Mouse (Mus musculus): ENCODE results near the gene Krtap5-3. TPM values are rescaled to one million over a fixed set of nuclear protein-coding genes. Genes with fewer than 3 reads are reported as not detected.
"Not testable (repeated sequence)": the region's sequence is repeated elsewhere in the genome, so short reads cannot be mapped to it uniquely, and the experiment has no call there.

Krtap5-3 gene
- not detected in 2 replicates for polyA plus RNA-seq (2015; fragmentation: Nextera tagmentation; extraction: Ambion mirVana)

DNA sequence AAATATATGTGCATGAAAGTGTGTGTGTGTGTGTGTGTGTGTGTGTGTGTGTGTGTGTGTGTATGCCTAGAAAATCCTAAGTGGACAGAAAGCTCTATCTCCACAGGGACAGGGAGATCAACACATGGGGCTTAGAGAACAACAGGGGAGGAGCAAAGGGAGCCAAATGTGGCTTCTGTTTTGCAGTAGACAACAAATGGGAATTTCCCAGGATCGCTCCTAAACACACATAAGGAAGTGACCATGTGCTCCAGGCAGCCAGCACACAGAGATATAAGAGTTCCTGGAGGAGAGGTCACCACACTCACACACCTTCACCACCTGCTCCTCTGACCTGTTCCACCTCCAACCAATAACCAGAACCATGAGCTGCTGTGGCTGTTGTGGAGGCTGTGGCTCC, at the start of gene Krtap5-3:
TSS of gene Krtap5-3 (plus strand) at position 301 of the 400 bp plus-strand sequence.
- WGBS, result 69% methylated on average over 1 of the region's 1 CpGs
- H3K9ac ChIP-seq, result no peak within 1 kb of the TSS
- H3K9me3 ChIP-seq, result no peaks in the 10 kb centered on the region
- H3K27me3 ChIP-seq, result 0 out of 2 replicates have a peak, but pooled peaks cover 2% of the 10 kb centered on the region
- ATAC-seq (ENCODE audit: low FRiP score), result no peak
- H3K4me1 ChIP-seq (replicated peaks), result no peaks in the 10 kb centered on the region
- no peaks in the 10 kb centered on the region for H3K36me3 ChIP-seq
- H3K4me3 ChIP-seq, result no peak within 1 kb of the TSS
- H3K27ac ChIP-seq, result no peak within 1 kb of the TSS
- H3K4me2 ChIP-seq, result no peak within 1 kb of the TSS

DNA sequence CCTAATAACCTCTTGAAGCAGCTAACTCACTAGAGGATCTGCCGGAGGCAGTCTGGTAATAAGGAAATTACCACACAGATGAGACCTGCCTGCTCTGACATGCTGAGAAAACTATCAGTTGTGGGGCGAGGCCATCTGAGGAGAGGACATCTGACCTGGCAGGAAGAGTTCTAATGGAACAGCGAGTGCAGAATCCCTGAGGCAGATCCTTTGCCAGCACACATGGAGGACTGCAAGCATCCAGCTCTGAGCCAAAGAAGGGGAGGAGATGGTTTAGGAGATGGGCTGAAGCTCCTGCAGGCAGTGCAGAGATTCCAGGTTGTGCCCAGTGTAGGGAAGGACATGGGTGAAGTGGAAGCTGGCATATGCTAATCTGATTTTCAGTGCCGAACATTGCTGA, 49.0 kb upstream of the Krtap5-3 start:
- Histone ChIP-seq H3K36me3 (no peaks in the 10 kb centered on the region), H3K4me3 (no peak overlapping the region), H3K27me3 (no peaks in the 10 kb centered on the region), H3K9ac (no peak overlapping the region), H3K4me1 (replicated peaks) (no peaks in the 10 kb centered on the region), H3K9me3 (no peaks in the 10 kb centered on the region), H3K27ac (no peak overlapping the region), H3K4me2 (no peak overlapping the region)
- 82% methylated on average over 4 of the region's 4 CpGs for WGBS
- no peak for ATAC-seq (ENCODE audit: low FRiP score)

DNA sequence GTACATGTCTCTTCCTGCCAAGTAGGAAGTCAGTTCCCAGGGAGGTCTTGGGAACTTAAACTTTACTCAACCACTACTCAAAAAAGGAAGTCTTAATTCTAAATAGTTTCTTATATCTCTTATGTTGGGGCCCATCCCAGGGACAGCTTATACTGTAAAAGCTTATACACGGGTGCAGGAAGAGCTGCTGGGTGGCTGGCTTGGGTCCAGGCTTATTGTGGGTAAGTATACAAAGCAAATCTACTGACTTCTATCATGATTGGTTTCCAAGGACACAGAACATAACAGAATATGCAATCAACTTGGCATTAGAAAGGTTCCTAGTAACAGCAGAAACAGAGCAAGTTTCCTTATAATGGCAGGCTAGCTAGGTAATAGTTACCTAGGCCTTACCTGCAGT, 45.9 kb upstream of the Krtap5-3 start:
- Histone ChIP-seq H3K9me3 (no peaks in the 10 kb centered on the region), H3K27me3 (no peaks in the 10 kb centered on the region), H3K4me1 (replicated peaks) (no peaks in the 10 kb centered on the region), H3K4me2 (no peak overlapping the region), H3K27ac (no peak overlapping the region), H3K9ac (no peak overlapping the region), H3K36me3 (no peaks in the 10 kb centered on the region), H3K4me3 (no peak overlapping the region)
- WGBS, result 59% methylated on average over 1 of the region's 1 CpGs
- ATAC-seq (ENCODE audit: low FRiP score), result no peak

DNA sequence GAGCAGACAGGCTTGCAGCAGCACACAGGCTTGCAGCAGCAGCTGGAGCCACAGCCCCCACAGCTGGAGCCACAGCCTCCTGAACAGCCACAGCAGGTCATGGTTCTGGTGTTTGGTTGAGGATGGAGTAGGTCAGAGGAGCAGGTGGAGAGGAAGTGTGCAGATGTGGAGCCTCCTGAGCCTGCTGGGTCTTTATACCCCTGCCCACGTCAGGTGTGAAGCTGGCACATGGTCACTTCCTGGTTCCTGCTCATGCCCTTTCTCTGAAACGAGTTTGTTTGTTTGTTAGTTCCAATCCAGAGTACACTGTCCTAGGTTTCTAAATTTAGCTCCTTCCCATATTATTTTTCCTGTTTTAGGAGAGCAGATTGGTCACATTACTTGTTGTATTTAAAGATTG, 44.2 kb upstream of the Krtap5-3 start, which contains the start of gene Gm29735:
TSS of gene Gm29735 (minus strand) at position 101 of the 400 bp plus-strand sequence.
- H3K9me3 ChIP-seq; H3K4me1 ChIP-seq (replicated peaks); H3K36me3 ChIP-seq; H3K4me2 ChIP-seq; H3K4me3 ChIP-seq; ATAC-seq (ENCODE audit: low FRiP score); H3K27me3 ChIP-seq; H3K27ac ChIP-seq; H3K9ac ChIP-seq: not testable (repeated sequence)
- 68% methylated on average over 2 of the region's 2 CpGs for WGBS

DNA sequence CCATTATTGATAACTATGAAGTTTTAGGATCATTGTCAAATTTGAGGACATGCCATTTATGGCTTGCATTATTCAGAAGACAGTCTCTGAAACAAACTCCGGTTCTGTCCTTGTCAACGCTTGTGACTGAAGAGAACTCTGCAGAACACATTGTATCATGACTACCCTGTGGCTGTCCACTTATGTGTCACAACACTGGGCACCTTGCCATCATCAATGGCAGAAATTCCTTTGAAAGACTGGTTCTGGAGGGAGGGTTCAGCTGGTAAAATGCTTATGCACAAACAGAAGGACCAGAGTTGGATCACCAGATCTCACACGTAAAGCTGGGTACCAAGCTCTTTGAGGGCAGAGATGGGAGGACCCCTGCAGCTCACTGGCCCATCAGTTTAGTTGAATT, 41.8 kb upstream of the Krtap5-3 start:
- Histone ChIP-seq H3K4me2 (no peak overlapping the region), H3K9me3 (no peaks in the 10 kb centered on the region), H3K36me3 (no peaks in the 10 kb centered on the region), H3K9ac (no peak overlapping the region), H3K4me3 (no peak overlapping the region), H3K27me3 (no peaks in the 10 kb centered on the region), H3K4me1 (replicated peaks) (no peaks in the 10 kb centered on the region), H3K27ac (no peak overlapping the region)
- WGBS, result 91% methylated on average over 3 of the region's 3 CpGs
- no peak for ATAC-seq (ENCODE audit: low FRiP score)

DNA sequence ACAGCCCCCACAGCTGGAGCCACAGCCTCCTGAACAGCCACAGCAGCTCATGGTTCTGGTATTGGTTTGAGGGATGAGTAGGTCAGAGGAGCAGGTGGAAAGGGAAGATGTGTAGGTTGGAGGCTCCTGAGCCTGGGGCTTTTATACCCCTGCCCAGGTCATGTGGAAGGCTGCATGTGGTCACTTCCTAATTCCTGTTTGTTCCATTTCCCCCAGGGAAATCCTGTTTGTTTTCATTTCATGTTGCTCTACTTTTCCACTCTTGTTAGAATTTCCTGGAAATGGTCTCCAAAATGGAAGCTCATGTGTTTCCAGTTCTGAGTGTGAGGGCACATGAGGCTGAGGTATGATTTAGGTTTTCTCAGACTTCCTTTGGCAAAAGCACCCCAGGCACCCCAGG, 35.5 kb upstream of the Krtap5-3 start, which contains the start of gene Gm4553:
TSS of gene Gm4553 (minus strand) at position 101 of the 400 bp plus-strand sequence.
- not testable (repeated sequence) for H3K4me2 ChIP-seq; H3K9ac ChIP-seq; H3K4me1 ChIP-seq (replicated peaks); H3K36me3 ChIP-seq; H3K9me3 ChIP-seq; ATAC-seq (ENCODE audit: low FRiP score); H3K27ac ChIP-seq; H3K4me3 ChIP-seq; H3K27me3 ChIP-seq

DNA sequence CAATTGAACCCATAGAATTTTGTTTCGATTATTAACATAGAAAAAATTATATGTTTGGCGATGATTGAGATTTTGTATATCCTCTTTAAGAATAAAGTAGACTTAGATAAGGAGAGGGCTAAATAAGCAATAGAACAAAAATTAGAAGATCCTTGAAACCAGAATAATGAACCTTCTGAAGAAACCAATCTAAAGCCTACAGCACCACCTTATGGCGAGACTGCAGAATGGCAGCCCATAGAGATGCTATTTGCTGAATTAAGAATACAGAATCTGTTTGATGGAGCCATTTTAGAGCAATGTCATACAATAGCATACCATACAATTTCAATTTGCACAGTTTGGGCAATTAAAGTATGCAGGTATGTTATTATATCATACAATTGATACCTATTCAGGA, 31.3 kb upstream of the Krtap5-3 start:
- no peaks in the 10 kb centered on the region for H3K4me1 ChIP-seq (replicated peaks)
- H3K36me3 ChIP-seq, result no peaks in the 10 kb centered on the region
- no peak overlapping the region for H3K4me3 ChIP-seq
- ATAC-seq (ENCODE audit: low FRiP score), result no peak
- H3K9me3 ChIP-seq, result no peaks in the 10 kb centered on the region
- no peak overlapping the region for H3K4me2 ChIP-seq
- H3K27me3 ChIP-seq, result no peaks in the 10 kb centered on the region
- H3K27ac ChIP-seq, result no peak overlapping the region
- 43% methylated on average over 3 of the region's 3 CpGs for WGBS
- H3K9ac ChIP-seq, result no peak overlapping the region

DNA sequence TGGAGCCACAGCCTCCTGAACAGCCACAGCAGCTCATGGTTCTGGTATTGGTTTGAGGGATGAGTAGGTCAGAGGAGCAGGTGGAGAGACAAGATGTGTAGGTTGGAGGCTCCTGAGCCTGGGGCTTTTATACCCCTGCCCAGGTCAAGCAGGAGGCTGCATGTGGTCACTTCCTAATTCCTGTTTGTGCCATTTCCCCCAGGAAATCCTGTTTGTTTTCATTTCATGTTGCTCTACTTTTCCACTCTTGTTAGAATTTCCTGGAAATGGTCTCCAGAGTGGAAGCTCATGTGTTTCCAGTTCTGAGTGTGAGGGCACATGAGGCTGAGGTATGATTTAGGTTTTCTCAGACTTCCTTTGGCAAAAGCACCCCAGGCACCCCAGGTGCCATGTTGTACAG, 25.3 kb upstream of the Krtap5-3 start, which contains the start of gene Krtap5-2:
TSS of gene Krtap5-2 (minus strand) at position 101 of the 400 bp plus-strand sequence.
- not testable (repeated sequence) for H3K4me2 ChIP-seq; H3K4me3 ChIP-seq; H3K9ac ChIP-seq; H3K36me3 ChIP-seq; H3K4me1 ChIP-seq (replicated peaks); H3K27ac ChIP-seq; H3K27me3 ChIP-seq; H3K9me3 ChIP-seq; ATAC-seq (ENCODE audit: low FRiP score)

DNA sequence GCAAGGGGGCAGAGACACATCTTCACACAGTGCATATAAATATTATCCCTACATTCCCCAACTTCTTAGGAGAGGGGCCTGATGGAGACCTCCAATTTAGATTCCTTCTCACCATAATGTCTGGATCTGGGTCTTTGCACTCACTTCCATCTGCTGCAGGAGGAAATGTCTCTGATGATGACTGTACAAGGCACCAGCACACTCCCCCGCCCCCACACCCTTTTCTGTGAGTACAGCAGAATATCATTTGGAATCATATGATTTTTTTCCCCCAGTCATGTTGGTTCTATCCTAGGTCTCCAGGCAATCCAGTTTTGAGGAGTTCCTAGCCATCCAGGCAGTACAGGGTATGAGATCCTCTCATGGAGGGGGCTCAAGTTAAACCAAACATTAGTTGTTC, 22.5 kb upstream of the Krtap5-3 start:
- no peak overlapping the region for H3K27ac ChIP-seq
- no peaks in the 10 kb centered on the region for H3K9me3 ChIP-seq
- no peak overlapping the region for H3K9ac ChIP-seq
- no peaks in the 10 kb centered on the region for H3K27me3 ChIP-seq
- no peaks in the 10 kb centered on the region for H3K4me1 ChIP-seq (replicated peaks)
- ATAC-seq (ENCODE audit: low FRiP score), result no peak
- H3K4me2 ChIP-seq, result no peak overlapping the region
- no peak overlapping the region for H3K4me3 ChIP-seq
- no peaks in the 10 kb centered on the region for H3K36me3 ChIP-seq
- WGBS, result 97% methylated on average over 1 of the region's 1 CpGs

DNA sequence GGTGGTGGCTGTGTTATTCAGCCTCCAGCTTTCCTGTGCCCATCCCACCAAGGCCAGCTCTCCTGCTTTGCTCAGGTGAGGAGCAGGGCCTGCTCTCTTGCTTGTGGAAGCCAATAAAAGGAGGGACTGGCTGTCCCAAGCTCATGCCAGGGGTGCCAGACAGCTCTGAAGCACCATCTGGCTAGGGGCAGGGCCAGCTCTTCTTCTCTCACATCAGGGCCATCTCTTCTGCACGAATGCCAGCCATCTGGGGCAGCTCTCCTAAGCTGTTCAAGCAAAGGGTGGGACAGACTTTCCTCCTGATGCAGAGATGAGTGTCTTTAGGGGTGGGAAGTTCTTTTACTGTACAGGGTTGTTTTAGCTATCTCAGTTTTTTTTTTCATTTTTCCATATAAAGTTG, 20.1 kb upstream of the Krtap5-3 start:
- H3K9ac ChIP-seq, result no peak overlapping the region
- H3K27me3 ChIP-seq, result no peaks in the 10 kb centered on the region
- H3K9me3 ChIP-seq, result no peaks in the 10 kb centered on the region
- 57% methylated on average over 1 of the region's 1 CpGs for WGBS
- ATAC-seq (ENCODE audit: low FRiP score), result no peak
- no peak overlapping the region for H3K4me3 ChIP-seq
- H3K4me2 ChIP-seq, result no peak overlapping the region
- no peaks in the 10 kb centered on the region for H3K4me1 ChIP-seq (replicated peaks)
- no peak overlapping the region for H3K27ac ChIP-seq
- H3K36me3 ChIP-seq, result no peaks in the 10 kb centered on the region

DNA sequence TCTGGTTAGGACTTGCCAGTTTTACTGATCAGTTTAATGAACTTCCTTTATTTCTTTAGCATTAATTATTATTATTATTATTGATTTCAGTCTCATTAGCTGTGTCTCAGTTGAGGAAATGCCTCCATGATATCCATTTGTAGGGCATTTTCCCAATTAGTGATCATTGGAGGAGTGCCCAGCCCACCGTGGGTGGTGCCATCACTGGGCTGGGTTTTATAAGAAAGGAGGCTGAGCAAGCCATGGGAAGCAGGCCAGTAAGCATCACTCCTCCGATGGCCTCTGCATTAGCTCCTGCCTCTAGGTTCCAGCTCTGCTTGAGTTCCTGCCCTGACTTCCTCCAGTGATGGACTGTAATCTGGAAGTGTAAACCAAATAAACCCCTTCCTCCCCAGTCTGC, 13.0 kb upstream of the Krtap5-3 start:
- Histone ChIP-seq H3K9ac (no peak overlapping the region), H3K9me3 (no peaks in the 10 kb centered on the region), H3K27me3 (0 out of 2 replicates have a peak, but pooled peaks cover 3% of the 10 kb centered on the region), H3K27ac (no peak overlapping the region), H3K36me3 (no peaks in the 10 kb centered on the region), H3K4me2 (no peak overlapping the region), H3K4me1 (replicated peaks) (no peaks in the 10 kb centered on the region), H3K4me3 (no peak overlapping the region)
- ATAC-seq (ENCODE audit: low FRiP score), result no peak
- WGBS, result 81% methylated on average over 2 of the region's 2 CpGs

DNA sequence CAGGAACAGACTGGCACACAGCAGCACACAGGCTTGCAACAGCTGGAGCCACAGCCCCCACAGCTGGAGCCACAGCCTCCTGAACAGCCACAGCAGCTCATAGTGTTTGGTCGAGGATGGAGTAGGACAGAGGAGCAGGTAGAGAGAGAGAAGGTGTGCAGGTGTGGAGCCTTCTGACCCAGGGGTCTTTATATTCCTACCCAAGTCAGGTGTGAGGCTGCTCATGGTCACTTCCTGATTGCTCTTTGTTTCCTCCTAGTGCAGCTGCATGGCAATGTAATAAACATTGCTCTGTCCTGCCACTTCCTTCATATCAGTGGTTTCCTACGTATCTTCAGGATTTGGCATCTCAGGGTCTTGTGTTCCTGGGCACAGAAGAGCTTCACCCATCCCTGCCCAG, 10.9 kb upstream of the Krtap5-3 start, which contains the start of gene Gm10153:
TSS of gene Gm10153 (minus strand) at position 101 of the 400 bp plus-strand sequence.
- H3K36me3 ChIP-seq, result no peaks in the 10 kb centered on the region
- H3K4me3 ChIP-seq, result no peak within 1 kb of the TSS
- H3K4me2 ChIP-seq, result no peak within 1 kb of the TSS
- 0 out of 2 replicates have a peak, but pooled peaks cover 3% of the 10 kb centered on the region for H3K27me3 ChIP-seq
- 57% methylated on average over 2 of the region's 2 CpGs for WGBS
- H3K27ac ChIP-seq, result no peak within 1 kb of the TSS
- no peaks in the 10 kb centered on the region for H3K9me3 ChIP-seq
- no peak within 1 kb of the TSS for H3K9ac ChIP-seq
- no peaks in the 10 kb centered on the region for H3K4me1 ChIP-seq (replicated peaks)
- no peak for ATAC-seq (ENCODE audit: low FRiP score)

DNA sequence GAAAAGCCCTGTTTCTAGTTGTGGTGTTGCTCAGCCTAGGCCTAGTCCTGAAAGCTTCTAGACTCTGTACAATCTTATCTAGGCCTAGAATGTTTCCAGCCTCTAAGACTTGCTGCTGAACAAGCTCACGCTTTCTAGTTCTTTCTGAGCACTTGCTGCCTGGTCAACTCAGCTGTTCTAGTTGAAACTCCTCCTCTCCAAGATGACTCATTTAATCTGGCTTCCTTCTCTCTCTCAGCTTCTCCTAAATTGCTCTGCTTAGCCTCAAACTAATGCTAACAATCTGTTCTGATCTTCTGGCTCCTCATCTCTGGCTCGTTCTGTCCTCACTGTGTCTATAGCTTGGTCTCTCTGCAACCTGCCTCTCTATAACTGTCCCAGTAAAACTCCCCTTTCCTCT, 2.4 kb upstream of the Krtap5-3 start:
- no peak overlapping the region for H3K4me3 ChIP-seq
- H3K36me3 ChIP-seq, result no peaks in the 10 kb centered on the region
- 84% methylated on average over 2 of the region's 2 CpGs for WGBS
- H3K27me3 ChIP-seq, result 0 out of 2 replicates have a peak, but pooled peaks cover 2% of the 10 kb centered on the region
- H3K27ac ChIP-seq, result no peak overlapping the region
- ATAC-seq (ENCODE audit: low FRiP score), result no peak
- H3K4me2 ChIP-seq, result no peak overlapping the region
- no peak overlapping the region for H3K9ac ChIP-seq
- no peaks in the 10 kb centered on the region for H3K9me3 ChIP-seq
- H3K4me1 ChIP-seq (replicated peaks), result no peaks in the 10 kb centered on the region

Data from hindbrain, embryonic 13.5 days (tissue).